Mouse (Mus musculus): ENCODE results near the gene Nfkb1. TPM values are rescaled to one million over a fixed set of nuclear protein-coding genes. Genes with fewer than 3 reads are reported as not detected.

Gene Nfkb1
- total RNA-seq (2023): 100 to 1,000 TPM; 193 to 194 TPM

DNA sequence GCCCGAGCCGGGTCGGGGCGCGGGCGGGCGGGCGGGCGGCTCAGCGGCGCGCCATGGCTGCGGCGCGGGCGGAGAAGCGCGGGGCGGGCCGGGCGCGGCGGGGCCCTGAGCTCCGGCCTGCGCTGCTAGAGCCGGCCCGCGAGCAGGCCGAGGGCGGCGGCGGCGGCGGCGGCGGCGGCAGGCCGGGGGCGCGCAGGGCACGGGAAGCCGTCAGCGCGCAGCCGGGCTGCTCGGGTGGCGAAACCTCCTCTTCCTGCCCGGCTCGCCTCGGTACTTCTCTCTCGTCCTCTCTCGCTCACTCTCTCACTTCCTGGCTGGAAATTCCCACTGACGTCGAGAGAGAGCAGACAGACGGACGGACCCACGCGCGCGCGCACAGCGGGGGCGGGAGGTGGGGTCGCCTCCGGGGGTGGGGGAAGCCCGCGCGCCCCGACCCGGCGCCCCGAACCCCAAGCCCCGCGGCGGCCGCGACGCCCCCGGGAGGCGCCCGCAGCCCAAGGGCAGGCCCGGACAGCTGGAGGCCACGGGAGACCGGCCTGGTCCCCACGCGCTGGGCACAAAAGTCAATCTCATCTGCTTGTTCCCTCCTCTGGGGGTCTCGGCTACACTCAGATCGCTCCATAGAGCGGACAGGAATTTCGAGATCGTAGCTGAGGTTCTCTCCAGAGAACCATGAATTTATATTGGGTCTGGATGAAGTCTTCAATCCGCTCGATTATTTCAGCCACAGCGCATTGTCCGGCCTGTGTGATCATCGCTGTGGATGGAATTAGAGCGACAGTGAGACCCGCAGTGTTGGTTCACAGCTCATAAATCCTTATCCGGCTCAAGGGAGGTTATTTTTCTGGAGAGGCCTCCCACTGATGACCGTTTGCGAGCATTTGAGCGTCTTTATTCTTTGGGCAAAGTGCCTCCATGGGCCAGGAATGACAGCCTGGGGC is at the start of gene Nfkb1:
Gene Nfkb1 (minus strand): TSS at position 357 of the 941 bp plus-strand sequence.

Other genes with a start within 250 kb of the Nfkb1 start
- gene Manba, start 205.9 kb downstream of the Nfkb1 start, total RNA-seq (2023): 10 to 100 TPM; 15.3 to 18.9 TPM
- gene Slc39a8, start 133.7 kb upstream of the Nfkb1 start, total RNA-seq (2023): 1 to 10 TPM; 5.2 to 5.7 TPM

All from T-cell, adult 66 days (primary cell).